Mouse (Mus musculus) skeletal muscle tissue, adult 2 months (tissue): ENCODE results near the gene Lgi4.
A peak's percentile ranks its signal among the peaks of the same experiment; 100 is the strongest.

Experiments
- DNase-seq: peaks from one replicate; pipeline ENCODE4 v3.0.0-alpha.2; 2012; ENCODE audit warnings: low read depth, low spot score

Lgi4 gene

DNA sequence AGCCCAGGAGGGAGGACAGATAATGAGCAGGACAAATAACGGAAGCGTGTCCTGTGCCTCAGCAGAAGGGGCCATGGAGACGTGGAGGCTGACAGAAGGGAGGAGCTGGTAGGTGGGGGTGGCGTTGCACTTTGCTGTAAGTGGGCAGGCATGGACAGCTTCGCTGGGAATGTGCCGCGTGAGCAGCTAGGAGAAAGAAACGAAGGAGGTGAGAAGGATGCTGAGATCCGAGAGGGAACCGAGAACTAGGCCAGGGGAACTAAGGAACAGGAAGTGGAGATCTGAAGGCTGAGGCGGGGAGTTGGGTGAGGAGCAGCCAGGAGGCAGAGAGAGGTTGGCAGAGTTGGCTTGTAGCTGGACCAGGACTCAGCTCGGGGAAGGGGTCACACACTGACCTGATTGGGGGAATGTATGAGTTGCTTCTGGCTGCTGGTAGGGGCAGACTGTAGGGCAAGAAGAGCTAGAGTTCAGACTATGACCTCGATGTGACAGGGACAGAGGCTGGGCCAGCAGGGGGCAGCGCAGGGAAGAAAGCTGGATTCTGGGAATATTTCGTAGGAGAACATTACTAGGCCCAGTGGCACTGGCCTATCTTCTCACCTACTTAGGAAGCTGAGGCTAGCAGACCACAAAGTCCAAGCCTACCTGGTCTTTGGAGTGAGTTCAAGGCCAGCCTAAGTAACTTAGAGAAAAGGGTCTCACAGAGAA lies 46.1 kb downstream of the Lgi4 start:
- no peak for DNase-seq

DNA sequence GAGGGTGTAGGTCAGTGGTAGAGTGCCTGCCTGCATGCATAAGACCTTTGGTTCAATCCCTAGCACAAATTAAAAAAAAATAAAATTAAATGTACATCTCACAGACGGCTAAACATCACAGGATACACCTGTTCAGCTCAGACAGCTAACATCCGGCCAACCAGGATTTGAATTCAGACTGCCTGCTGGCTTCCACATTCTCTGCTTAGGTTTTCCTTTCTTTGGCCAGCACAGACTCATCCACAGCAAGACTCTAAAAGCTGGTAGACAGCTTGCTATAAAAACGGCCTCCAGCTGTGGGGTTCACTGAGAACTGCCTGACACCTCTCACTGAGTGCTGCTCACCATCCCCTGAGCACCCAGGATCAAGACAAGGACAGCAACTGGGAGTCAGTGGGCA lies 47.0 kb downstream of the Lgi4 start:
- no peak for DNase-seq

DNA sequence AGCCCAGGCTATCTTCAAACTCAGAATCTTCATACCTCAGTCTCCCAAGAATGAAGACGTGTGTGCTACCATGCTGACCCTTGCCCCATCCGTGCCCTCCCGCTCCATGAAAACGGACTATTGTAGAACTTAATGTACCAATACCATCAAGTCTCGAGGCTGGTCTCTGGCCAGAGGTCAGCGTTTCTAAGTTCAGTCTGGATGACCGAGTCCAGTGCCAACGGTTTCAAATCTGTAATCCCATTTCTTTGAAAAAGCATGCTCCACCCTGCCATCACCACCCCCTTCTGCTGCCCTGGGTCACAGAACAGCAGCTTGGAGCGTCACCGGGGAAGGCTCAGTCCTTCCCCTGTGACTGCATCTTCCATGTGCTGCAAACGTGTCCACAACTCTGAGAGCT lies 48.6 kb downstream of the Lgi4 start:
- no peak for DNase-seq

DNA sequence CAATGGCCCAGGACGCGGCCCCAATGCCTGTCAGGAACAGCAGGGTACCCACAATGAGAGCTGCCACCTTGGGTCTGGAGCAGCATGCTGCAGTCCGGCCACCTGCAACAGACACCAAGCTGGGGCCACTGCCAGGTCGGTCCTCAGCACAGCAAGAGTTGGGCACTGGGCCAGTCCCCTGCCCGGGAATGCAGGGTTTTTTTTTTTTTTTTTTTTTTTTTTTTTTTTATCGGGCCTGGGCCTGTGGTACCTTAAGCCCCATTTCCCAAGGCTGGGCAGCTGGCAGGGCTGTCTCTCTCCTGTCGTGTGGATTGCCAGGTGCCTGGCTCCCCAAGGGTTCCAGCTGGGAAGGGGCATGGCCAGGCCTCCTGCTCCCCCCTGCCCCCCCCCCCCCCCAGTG lies 49.9 kb downstream of the Lgi4 start:
- DNase-seq: peak; percentile 64

DNA sequence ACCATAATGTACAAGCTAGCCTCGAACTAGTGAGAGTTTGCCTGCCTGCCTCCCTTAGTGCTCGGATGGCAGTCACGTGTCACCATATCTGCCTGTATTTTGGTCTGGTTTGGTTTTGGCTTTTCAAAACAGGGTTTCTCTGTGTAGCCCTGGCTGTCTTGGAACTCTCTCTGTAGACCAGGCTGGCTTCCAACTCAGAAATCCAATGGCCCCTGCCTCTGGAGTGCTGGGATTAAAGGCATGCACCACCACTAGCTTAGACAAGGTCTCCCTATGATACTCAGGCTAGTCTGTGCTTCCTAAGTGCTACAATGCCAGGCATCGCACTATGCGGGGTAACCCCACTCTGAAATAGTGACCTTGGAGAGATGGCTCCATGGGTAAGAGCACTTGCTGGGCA lies 50.7 kb downstream of the Lgi4 start:
- no peak for DNase-seq

DNA sequence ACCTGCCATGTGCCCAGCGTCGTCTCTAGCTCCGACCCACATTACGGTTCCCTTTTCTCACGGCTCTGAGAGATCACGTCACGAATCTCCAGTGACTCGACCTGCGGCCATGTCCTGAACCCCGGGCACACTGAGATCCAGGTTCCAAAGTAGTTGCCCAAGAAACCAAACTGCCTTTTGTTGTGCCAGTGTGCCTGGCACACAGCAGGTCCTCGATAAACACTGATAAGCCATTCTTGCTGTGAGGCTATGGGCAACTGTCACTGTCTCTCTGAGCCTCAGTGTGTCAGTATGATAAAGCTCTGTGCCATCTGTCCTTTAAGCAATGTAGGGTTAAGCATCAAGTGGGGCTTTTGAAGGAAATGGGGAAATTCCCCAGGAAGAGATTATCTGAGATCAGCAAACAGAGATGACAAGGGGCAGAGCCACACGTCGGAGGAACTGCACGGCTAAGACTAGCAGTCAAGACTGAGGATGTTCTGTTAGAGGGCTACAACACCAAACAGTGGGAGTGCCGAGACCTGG lies 51.8 kb downstream of the Lgi4 start:
- DNase-seq: no peak

DNA sequence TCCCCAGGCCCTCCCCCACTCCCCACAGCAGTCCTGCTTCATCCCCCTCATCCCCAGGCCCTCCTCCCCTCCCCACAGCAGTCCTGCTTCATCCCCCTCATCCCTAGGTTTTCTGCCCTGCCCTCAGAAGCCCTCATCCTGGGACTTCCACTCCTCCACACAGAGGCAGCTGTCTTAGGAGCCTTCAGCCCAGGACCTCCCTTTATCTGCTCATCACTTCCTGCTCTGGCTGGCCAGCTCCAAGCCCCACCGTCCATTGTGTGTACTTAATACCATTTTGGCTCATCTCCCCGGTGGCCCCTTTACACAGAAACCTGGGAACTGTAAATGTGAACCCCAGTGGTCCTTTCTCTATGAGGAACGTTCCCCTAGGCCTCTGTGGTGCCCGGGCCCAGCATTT lies 52.9 kb downstream of the Lgi4 start:
- DNase-seq: no peak

DNA sequence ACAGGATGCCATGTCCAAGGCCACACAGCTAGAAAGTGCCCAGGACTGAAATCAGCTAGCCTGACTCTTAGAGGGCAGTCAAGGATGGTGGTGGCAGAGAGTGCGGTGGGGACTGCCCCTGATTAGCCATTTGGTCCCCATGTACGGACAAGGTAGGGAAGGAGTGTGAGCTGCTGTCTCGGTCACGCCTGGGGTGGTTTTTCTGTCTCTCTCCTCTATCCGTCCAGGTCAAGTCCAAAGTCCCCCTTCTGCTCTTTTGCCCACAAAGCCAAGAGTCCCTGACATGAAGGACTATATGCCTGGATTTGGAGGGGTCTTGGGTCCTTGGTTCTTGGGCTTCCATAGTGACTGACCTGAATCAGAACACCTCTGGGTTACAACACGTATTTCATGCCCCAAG lies 54.7 kb downstream of the Lgi4 start:
- DNase-seq: no peak

DNA sequence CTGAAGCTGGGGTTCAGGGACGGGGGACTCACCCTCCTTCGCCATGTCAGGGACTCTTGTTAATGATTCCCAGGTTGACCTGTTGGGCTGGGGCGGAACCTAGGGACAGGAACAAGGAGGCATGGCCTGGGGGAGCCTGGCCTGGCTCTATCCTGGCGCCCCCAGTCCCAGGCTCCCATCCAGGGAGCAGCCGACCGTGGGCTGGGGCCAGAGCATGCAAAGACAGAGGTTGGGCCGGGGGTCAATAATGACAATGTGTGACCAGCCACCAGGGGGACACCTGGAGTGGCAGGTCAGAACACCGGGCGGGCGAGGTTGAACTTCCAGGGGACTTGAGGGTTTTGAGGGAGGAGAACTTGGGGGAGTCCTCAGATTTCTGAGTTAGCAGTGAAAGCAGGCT lies 55.5 kb downstream of the Lgi4 start:
- no peak for DNase-seq

DNA sequence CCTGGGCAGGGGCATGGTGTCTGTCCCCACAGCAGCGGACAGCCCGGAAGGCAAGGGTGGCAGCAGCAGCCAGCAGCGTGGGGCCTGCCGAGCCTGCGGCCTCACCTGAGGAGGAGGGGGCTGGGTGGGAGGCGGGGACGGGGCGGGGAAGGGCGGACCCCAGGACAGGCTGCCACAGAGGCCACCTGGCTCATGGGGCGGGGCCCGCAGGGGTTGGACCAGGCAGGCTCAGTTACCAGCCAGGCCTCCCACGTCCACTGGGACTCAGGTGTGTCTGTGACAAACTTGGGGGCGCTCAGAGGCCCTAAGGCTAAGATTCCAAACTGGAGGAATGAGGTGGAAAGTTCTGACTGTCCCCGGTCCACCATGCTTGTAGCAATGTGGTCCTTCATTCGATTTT lies 56.0 kb downstream of the Lgi4 start, which contains the start of gene Hpn:
Gene Hpn (minus strand): TSS at position 109 of the 400 bp plus-strand sequence.
- no peak for DNase-seq

DNA sequence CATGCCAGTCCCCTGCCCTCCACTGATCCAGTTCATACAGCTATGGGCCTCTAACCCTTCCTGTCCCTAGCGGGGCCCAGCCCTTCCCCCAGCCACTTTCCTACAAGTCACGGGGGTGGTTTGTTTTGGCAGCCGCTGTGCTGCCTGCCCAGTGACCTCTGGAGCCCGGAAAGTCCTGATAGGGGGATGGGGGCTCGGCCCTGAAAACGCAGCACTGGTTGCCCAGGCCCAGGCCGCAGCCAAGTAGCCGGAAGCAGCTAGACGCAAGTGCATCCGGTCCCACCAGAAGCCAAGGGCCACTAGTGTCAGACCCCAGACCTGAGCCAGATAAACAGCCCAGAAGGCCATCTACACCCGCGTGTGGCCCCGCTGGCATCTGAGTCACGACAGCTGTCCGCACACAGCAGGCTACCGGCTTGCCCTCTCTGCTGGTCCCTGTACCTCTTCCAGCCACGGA lies 56.5 kb downstream of the Lgi4 start:
- peak; percentile 86 for DNase-seq

DNA sequence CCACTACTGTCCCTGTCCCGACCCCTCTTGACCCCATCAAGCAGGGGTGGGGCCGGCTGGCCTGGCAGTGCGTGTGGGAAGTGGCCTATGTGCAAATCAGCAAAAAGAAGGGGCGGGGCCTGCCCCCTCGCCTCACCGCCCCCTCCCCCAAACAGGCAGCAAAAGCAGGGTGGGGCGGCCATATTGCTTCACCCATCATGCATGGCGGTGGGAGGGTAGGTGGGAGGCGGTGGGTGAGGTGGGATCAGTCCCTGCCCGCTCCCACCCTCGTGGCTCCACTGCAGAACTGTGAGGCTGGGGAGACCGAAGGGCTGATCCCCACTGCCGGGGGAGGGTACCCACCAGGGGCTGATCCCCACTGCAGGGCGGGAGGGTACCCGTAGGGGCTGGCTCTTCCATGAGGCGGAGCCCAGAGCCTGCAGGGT lies 57.6 kb downstream of the Lgi4 start:
- DNase-seq: no peak

DNA sequence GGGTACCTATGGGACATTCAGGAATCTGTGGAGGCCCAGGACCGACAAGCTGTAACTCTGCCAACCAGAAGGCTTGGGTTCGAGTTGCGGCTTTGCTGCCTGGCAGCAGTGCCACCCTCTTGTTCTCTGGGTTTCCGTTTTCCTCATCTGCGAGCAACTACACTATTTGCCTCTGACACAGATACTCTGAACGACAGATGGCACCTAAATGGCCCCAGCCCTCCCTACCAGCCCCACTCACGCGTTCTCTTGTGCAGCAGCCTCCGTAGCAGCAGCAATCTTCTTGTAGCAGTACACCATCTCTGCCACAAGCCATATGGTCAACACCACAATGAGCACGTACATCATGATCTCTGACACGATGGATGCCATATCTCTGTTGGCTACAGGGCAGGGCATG lies 58.3 kb downstream of the Lgi4 start:
- DNase-seq: no peak

DNA sequence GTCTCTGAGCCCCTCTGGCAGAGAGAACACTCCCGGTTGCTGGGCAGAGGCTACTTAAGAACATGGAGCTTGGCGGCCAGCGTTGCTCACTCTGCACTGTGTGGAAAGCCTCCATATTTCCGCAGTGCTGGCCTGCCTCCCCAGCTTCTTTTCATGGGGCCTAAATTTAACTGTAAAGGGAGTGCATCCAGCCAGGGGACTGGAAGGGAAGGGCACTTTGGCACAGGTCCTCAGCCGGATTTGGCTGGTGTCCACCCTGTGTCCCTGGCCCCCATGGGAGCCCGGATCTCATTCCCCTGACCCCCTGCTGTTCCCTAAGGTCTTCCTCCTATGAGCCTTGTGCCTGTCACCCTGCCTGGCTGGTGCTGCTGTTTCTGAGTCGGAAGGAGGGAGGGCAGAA lies 59.3 kb downstream of the Lgi4 start:
- DNase-seq: peak; percentile 92

DNA sequence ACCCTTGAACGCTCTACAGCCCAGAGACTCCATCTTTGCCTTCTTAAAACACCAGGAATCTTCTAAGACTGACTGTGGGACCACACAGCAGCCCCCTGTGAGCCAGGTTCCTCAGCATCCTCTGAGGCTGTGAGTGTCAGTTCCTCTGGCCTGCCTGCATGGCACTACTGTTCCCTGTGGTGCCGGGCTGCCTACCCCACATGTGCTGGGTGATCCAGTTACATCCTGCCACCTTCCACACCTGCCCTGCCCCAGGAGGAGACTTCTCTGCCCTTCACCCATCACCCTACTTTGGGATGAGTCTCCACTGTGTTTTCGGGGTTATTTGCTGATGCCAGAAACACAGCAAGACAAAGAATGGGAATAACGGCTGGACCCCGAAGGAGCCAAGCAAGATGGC lies 60.4 kb downstream of the Lgi4 start:
- no peak for DNase-seq
